Mouse (Mus musculus) kidney, embryonic 16.5 days (tissue): ENCODE data around the gene Pla2g4a. TPM values are rescaled to one million over a fixed set of nuclear protein-coding genes. Genes with fewer than 3 reads are reported as not detected.

Experiments
- polyA plus RNA-seq: library from polyadenylated mRNA; unstranded; fragments of >200 nt; fragmentation: Nextera tagmentation; extraction: Ambion mirVana; gene quantifications from 2 replicates; pipeline ENCODE4 v1.2.1, GENCODE M21; 2015

Gene Pla2g4a
- polyA plus RNA-seq, 1 experiment from 2014 or later: 48.4 TPM

Other genes starting within 250 kb of the Pla2g4a start
- gene Ptgs2, start 138.7 kb upstream of the Pla2g4a start, polyA plus RNA-seq: 1.3 and 1.8 TPM in 2 replicates